Mouse (Mus musculus) CH12.LX (cell line): Measurements from ENCODE around the gene Casp4. TPM values are rescaled to one million over a fixed set of nuclear protein-coding genes. Genes with fewer than 3 reads are reported as not detected.
A peak's percentile ranks its signal among the peaks of the same experiment; 100 is the strongest.

ENCODE experiments used
- DNase-seq: peaks from one replicate; pipeline ENCODE4 v3.0.0-alpha.2; 2013; ENCODE audit errors: extremely low read depth
- H3K27ac ChIP-seq: 2 replicates; pipeline ENCODE4 v1.5.1; 2012; ENCODE audit warnings: low read depth, mild to moderate bottlenecking, control low read depth, moderate library complexity; ENCODE audit not compliant: insufficient read depth
- H3K27me3 ChIP-seq: replicated peaks from 2 replicates; pipeline ENCODE3; 2012; ENCODE audit warnings: inconsistent platforms
- H3K36me3 ChIP-seq, 2 experiments: replicated peaks in 1 of 2; 2 replicates each; pipeline versions ENCODE3 to v1.6.1; 2012; ENCODE audit warnings: inconsistent platforms in 1 of 2, low read length in 1 of 2, mild to moderate bottlenecking in 1 of 2, mixed read lengths in 1 of 2, moderate library complexity in 1 of 2; ENCODE audit not compliant: control insufficient read depth in 1 of 2, insufficient read depth in 1 of 2
- H3K4me1 ChIP-seq, 2 experiments: 2 replicates each; pipeline ENCODE4 v1.6.1; 2012; ENCODE audit warnings: inconsistent platforms in 1 of 2, moderate library complexity in 1 of 2; ENCODE audit not compliant: insufficient read depth in 2 of 2, control insufficient read depth in 1 of 2
- H3K4me2 ChIP-seq: 2 replicates; pipeline ENCODE4 v1.6.1; 2012; ENCODE audit warnings: low read depth, mild to moderate bottlenecking, control low read depth; ENCODE audit not compliant: poor library complexity, insufficient read depth, severe bottlenecking
- H3K4me3 ChIP-seq, 3 experiments: fragments of 150-350 bp in 1 of 3; sonication (generic) in 1 of 3; replicated peaks in 1 of 3; 2 replicates each; pipeline versions ENCODE3 to v1.5.1; 2011 to 2012; ENCODE audit warnings: low read depth in 2 of 3, low read length in 2 of 3, mild to moderate bottlenecking in 2 of 3, moderate library complexity in 2 of 3, control low read depth in 1 of 3, improper control_type of control experiment in 1 of 3, inconsistent platforms in 1 of 3, mixed read lengths in 1 of 3; ENCODE audit not compliant: poor library complexity in 1 of 3
- H3K79me2 ChIP-seq: replicated peaks from 2 replicates; pipeline ENCODE4 v1.6.1; 2012; ENCODE audit warnings: mild to moderate bottlenecking, moderate library complexity; ENCODE audit not compliant: control insufficient read depth, poor library complexity, insufficient read depth, severe bottlenecking; ENCODE audit errors: extremely low read depth
- H3K9ac ChIP-seq: 2 replicates; pipeline ENCODE4 v1.6.1; 2012; ENCODE audit warnings: low read depth, mild to moderate bottlenecking, control low read depth, moderate library complexity; ENCODE audit not compliant: insufficient read depth
- H3K9me3 ChIP-seq: replicated peaks from 2 replicates; pipeline ENCODE3; 2012; ENCODE audit warnings: low read length, inconsistent platforms, mixed read lengths
- CHD1 ChIP-seq: IDR thresholded peaks from 2 replicates; pipeline ENCODE4 v1.6.1; 2012; ENCODE audit warnings: low read depth, low read length, improper control_type of control experiment, inconsistent platforms
- CTCF ChIP-seq, 2 experiments: IDR thresholded peaks in 1 of 2; conservative IDR thresholded peaks in 1 of 2; 2 replicates each; pipeline ENCODE4 v1.5.1; 2011 to 2012; ENCODE audit warnings: low read depth in 2 of 2, low read length in 2 of 2, improper control_type of control experiment in 1 of 2, inconsistent platforms in 1 of 2, mild to moderate bottlenecking in 1 of 2, moderate library complexity in 1 of 2
- E2F4 ChIP-seq: IDR thresholded peaks from 2 replicates; pipeline ENCODE4 v1.6.1; 2011; ENCODE audit warnings: low read depth, low read length, improper control_type of control experiment; ENCODE audit not compliant: insufficient replicate concordance
- EP300 ChIP-seq: IDR thresholded peaks from 2 replicates; pipeline ENCODE4 v1.6.1; 2011; ENCODE audit warnings: low read length, improper control_type of control experiment
- IRF4 ChIP-seq: IDR thresholded peaks from 2 replicates; pipeline ENCODE4 v1.6.1; 2014; ENCODE audit warnings: low read depth, mild to moderate bottlenecking, inconsistent platforms, low read length, improper control_type of control experiment
- JUN ChIP-seq: IDR thresholded peaks from 2 replicates; pipeline ENCODE4 v1.6.1; 2011; ENCODE audit warnings: low read depth, mild to moderate bottlenecking, low read length, improper control_type of control experiment, moderate library complexity; ENCODE audit not compliant: insufficient read depth
- JUND ChIP-seq: conservative IDR thresholded peaks from 2 replicates; pipeline ENCODE4 v1.6.1; 2011; ENCODE audit warnings: low read depth, low read length, improper control_type of control experiment
- MAFK ChIP-seq: IDR thresholded peaks from 2 replicates; pipeline ENCODE4 v1.6.1; 2011; ENCODE audit warnings: low read length, improper control_type of control experiment; ENCODE audit not compliant: insufficient replicate concordance
- MAX ChIP-seq: IDR thresholded peaks from 2 replicates; pipeline ENCODE4 v1.6.1; 2011; ENCODE audit warnings: low read length, improper control_type of control experiment
- MAZ ChIP-seq: IDR thresholded peaks from 2 replicates; pipeline ENCODE4 v1.6.1; 2012; ENCODE audit warnings: low read depth, mild to moderate bottlenecking, inconsistent platforms, low read length, improper control_type of control experiment, moderate library complexity
- MEF2A ChIP-seq: IDR thresholded peaks from 2 replicates; pipeline ENCODE4 v1.6.1; 2014; ENCODE audit warnings: low read depth, mild to moderate bottlenecking, inconsistent platforms, low read length, improper control_type of control experiment, borderline replicate concordance
- MYC ChIP-seq: IDR thresholded peaks from 2 replicates; pipeline ENCODE4 v1.6.1; 2011; ENCODE audit warnings: low read depth, mild to moderate bottlenecking, improper control_type of control experiment, low read length
- NELFE ChIP-seq: IDR thresholded peaks from 2 replicates; pipeline ENCODE4 v1.6.1; 2011; ENCODE audit warnings: low read depth, low read length, improper control_type of control experiment
- POLR2A ChIP-seq: IDR thresholded peaks from 2 replicates; pipeline ENCODE4 v1.6.1; 2011; ENCODE audit warnings: low read depth, mild to moderate bottlenecking, improper control_type of control experiment, low read length
- POLR2AphosphoS2 ChIP-seq: IDR thresholded peaks from 2 replicates; pipeline ENCODE4 v1.6.1; 2011; ENCODE audit warnings: low read depth, low read length, improper control_type of control experiment
- SMC3 ChIP-seq: IDR thresholded peaks from 2 replicates; pipeline ENCODE4 v1.6.1; 2011; ENCODE audit warnings: low read depth, low read length, improper control_type of control experiment
- TBP ChIP-seq: conservative IDR thresholded peaks from 2 replicates; pipeline ENCODE4 v1.6.1; 2011; ENCODE audit warnings: low read depth, low read length, improper control_type of control experiment
- TCF12 ChIP-seq: IDR thresholded peaks from 2 replicates; pipeline ENCODE4 v1.6.1; 2014; ENCODE audit warnings: low read depth, mild to moderate bottlenecking, inconsistent platforms, low read length, improper control_type of control experiment
- UBTF ChIP-seq: IDR thresholded peaks from 2 replicates; pipeline ENCODE4 v1.6.1; 2012; ENCODE audit warnings: low read depth, mild to moderate bottlenecking, inconsistent platforms, low read length, improper control_type of control experiment, moderate library complexity
- USF2 ChIP-seq: conservative IDR thresholded peaks from 2 replicates; pipeline ENCODE4 v1.6.1; 2011; ENCODE audit warnings: low read depth, low read length, improper control_type of control experiment
- ZMIZ1 ChIP-seq: IDR thresholded peaks from 2 replicates; pipeline ENCODE4 v1.6.1; 2012; ENCODE audit warnings: low read depth, mild to moderate bottlenecking, inconsistent platforms, low read length, improper control_type of control experiment
- ZNF384 ChIP-seq: IDR thresholded peaks from 2 replicates; pipeline ENCODE4 v1.6.1; 2012; ENCODE audit warnings: low read depth, low read length, improper control_type of control experiment, inconsistent platforms
- dilution Hi-C: fragments of 300-500 bp; cut with MboI; formaldehyde crosslinking; loops from 2 replicates; pipeline ENCODE4 v1.14.3; 2020; ENCODE audit warnings: low sequenced_read_pairs; ENCODE audit not compliant: extremely low pct_unique_long_range_greater_than_20kb, extremely low pct_ligation_motif_present
- in situ Hi-C: fragments of 300-500 bp; cut with MboI; formaldehyde crosslinking; loops from 3 replicates; pipeline ENCODE4 v1.14.3; 2019; ENCODE audit warnings: low sequenced_read_pairs, low pct_ligation_motif_present, low pct_unique_long_range_greater_than_20kb, mixed read lengths
- polyA plus RNA-seq: library from polyadenylated mRNA; unstranded; fragments of >175 nt; gene quantifications from 2 replicates; pipeline ENCODE4 v1.2.1, GENCODE M21; 2012; ENCODE audit warnings: low read depth; ENCODE audit not compliant: insufficient read length
- total RNA-seq, 2 experiments: library from RNA; depleted of rRNA; stranded (reverse); fragments of 300-350 nt in 1 of 2; fragments of >200 nt in 1 of 2; gene quantifications; 2 replicates each; pipeline ENCODE4 v1.2.3; 2012 to 2014

Casp4 gene
- total and polyA plus RNA-seq, 3 experiments, result 83.7 to 182 (median 113) TPM

- H3K27ac ChIP-seq, result no peak overlapping the region
- no peak overlapping the region for H3K4me2 ChIP-seq
- TF ChIP-seq MYC (no peak), TBP (no peak), TCF12 (no peak), EP300 (no peak), CHD1 (no peak), CTCF (conservative IDR thresholded peaks at IDR 0.05 in 1 of 2, IDR thresholded peaks at IDR 0.05 in 1 of 2; ENCODE audit: low read depth in 2 of 2, low read length in 2 of 2) (no peak), SMC3 (no peak), E2F4 (no peak), IRF4 (no peak), USF2 (no peak), MEF2A (no peak), MAFK (no peak), JUN (no peak), JUND (no peak), MAZ (no peak)
- in situ Hi-C loops, result no loop called here
- H3K4me1 ChIP-seq, result no peaks in the 10 kb centered on the region
- H3K27me3 ChIP-seq, result no peaks in the 10 kb centered on the region
- H3K9ac ChIP-seq, result no peak overlapping the region
- no peaks in the 10 kb centered on the region for H3K79me2 ChIP-seq
- no peak for DNase-seq
- no peaks in the 10 kb centered on the region for H3K36me3 ChIP-seq
- no peak overlapping the region for H3K4me3 ChIP-seq
- dilution Hi-C loops, result no loop called here
- no peaks in the 10 kb centered on the region for H3K9me3 ChIP-seq
These were observed 35.5 kb downstream of the Casp4 start for GRCm38 (mm10) chr9:5344090-5344489.

GRCm38 (mm10) chr9:5345291-5345898, 36.8 kb downstream of the Casp4 start, which contains the start of gene Casp12:
Casp12 (plus strand) TSS chr9:5345430.
- Histone ChIP-seq H3K9ac (peak within 1 kb of the TSS; percentile 39; the same call in 1 of the 2 replicates), H3K36me3 (no peaks in the 10 kb centered on the region), H3K79me2 (no peaks in the 10 kb centered on the region), H3K4me2 (peak within 1 kb of the TSS; percentile 56; the same call in 1 of the 2 replicates), H3K4me3 (no peak within 1 kb of the TSS), H3K27ac (no peak within 1 kb of the TSS), H3K4me1 (no peaks in the 10 kb centered on the region), H3K27me3 (no peaks in the 10 kb centered on the region), H3K9me3 (no peaks in the 10 kb centered on the region)
- dilution Hi-C loops, result no loop called here
- no peak for DNase-seq
- TF ChIP-seq IRF4, result no peak
- TF ChIP-seq TCF12, result no peak
- no peak for TF ChIP-seq ZNF384
- no peak for TF ChIP-seq NELFE
- TF ChIP-seq POLR2AphosphoS2, result no peak
- TF ChIP-seq POLR2A, result no peak
- TF ChIP-seq TBP, result no peak
- TF ChIP-seq SMC3, result no peak
- no peak for TF ChIP-seq ZMIZ1
- no peak for TF ChIP-seq UBTF
- TF ChIP-seq USF2, result no peak
- TF ChIP-seq MYC, result no peak
- TF ChIP-seq JUND, result no peak
- no peak for TF ChIP-seq E2F4
- no peak for TF ChIP-seq MAX
- in situ Hi-C loops, result no loop called here
